Mouse (Mus musculus): ENCODE results near the gene Bicd1.
"Not testable (repeated sequence)": the region's sequence is repeated elsewhere in the genome, so short reads cannot be mapped to it uniquely, and the experiment has no call there.

Bicd1 gene
- long read RNA-seq, experiment 1, partial matches to known transcripts = 1 of 3 reads
- long read RNA-seq, experiment 1, other reads (novel, unspliced or antisense) = 2 of 3 reads
- long read RNA-seq, experiment 2, full-length matches to known transcripts = 3 of 9 reads
- long read RNA-seq, experiment 2, partial matches to known transcripts = 5 of 9 reads
- long read RNA-seq, experiment 2, other reads (novel, unspliced or antisense) = 1 of 9 reads

DNA sequence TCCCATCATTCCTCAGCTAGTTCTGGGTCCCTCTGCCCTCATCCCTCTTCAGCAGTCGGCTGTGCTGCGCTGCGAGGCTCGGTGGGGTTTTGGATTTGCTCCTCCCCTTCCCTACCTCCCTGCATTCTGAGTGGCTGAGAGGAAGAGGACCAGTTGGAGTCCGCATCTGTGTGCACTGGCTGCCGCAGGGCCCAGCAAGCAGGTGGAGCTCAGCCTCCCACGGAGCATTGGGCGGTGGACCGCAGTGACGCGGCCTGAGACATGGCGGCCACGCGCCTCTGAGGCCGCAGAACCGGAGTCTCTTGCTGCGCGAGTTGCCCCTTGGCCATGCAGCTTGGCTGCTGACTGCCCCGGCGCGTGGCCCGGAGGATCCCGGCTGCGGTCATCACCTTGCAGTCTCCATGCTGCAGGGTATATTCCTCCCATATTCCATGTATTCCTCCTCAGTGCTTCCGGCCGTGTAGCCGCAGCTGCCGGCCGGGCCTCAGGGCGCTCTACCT lies at the start of gene Bicd1:
Gene Bicd1, plus strand, starts transcription at position 54 of the 500 bp plus-strand sequence.
- intact Hi-C loops (cut with DNase I) = no loop called here

DNA sequence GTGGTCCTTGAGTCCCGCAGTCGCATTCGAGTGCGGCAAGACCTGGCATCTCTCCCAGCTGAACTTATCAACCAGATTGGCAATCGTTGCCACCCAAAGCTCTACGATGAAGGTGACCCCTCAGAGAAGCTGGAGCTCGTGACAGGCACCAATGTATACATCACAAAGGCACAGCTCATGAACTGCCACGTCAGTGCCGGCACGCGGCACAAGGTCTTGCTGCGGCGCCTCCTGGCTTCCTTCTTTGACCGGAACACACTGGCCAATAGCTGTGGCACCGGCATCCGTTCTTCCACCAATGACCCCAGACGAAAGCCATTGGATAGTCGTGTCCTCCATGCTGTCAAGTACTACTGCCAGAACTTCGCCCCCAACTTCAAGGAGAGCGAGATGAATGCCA lies 46.2 kb upstream of the Bicd1 start:
- intact Hi-C loops (cut with DNase I) = not testable (repeated sequence)

DNA sequence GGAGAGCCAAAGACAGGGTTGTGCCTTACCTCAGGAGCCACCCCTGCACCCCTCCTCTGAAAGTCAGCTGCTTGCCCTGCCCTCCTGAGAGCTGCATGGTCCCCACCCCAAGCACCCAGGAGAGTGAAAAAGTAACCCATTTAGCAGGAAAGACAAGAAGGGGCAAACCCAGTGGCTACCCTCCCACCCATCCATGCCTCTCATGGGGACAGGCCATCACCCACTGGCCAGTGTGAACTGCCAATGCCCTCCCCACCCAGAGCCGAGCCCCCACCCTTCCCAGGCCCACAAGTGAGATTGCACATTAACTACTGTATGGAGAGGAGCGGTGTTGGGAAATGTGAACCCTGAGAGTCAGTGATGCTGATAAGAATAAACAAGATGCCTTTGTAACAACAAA lies 42.7 kb upstream of the Bicd1 start:
- intact Hi-C loops (cut with DNase I) = not testable (repeated sequence)

DNA sequence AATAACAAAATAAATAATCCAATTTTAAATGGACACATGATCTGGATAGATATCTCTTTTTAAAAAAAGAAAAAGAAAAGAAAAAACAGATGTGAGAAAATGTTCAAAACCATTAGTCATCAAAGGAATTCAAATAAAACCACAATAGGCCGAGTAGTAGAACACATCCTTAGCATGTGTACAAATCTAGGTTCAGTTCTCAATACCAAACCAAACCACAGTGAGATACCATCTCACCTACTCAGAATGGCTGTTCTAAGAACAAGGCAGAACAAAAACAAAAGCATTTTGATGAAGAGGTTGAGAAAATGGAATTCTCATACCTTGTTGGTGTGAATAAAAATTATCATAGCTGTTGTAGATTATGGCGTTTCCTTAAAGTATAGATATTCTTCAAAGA lies 42.3 kb upstream of the Bicd1 start:
- intact Hi-C loops (cut with DNase I) = no loop called here

DNA sequence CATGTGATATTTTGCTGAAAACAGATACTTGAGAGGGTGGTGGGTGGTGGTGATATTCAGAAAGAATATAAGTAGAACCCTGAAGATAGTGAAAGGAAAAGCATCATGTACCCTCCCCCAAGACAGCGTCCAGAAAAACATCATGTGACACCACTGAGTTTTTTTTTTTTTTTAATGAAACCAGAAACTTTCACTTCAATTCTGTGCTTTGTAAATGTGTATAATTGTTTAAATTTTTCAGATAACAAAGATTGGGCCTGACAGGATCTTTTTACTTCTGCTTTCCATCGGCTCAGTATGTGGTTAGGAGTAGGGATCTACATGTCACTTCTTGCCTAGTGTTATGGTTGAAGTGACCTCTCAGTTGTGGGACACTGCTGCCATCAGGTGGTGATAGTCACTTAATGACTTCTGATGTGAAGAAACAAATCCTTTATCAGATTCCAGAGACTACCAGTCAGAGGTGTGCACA lies 33.7 kb upstream of the Bicd1 start:
- intact Hi-C loops (cut with DNase I) = loop anchor here (1.0 to 5.0 kb wide), 3 partner anchors 183 to 248 kb away; no protein-coding TSS in a partner anchor

DNA sequence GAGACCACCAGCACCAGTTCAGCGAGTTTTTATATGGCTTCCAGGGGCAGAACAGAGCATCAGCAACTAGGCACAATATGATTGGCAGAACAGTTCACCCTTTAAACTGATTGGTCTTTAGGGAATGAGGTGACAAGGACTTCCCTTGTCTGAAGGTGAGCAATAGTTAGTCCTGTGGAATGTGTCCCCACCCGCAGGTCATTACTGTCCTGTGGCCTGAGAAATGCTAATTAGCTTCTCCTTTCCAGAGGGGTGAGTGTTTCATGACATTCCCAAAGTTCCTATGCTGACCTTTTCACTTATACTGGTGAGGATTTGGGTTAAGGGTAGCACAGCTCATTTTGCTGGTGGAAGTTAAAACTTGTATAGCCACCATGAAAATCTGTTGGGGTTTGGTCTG lies 25.2 kb upstream of the Bicd1 start:
- intact Hi-C loops (cut with DNase I) = no loop called here

DNA sequence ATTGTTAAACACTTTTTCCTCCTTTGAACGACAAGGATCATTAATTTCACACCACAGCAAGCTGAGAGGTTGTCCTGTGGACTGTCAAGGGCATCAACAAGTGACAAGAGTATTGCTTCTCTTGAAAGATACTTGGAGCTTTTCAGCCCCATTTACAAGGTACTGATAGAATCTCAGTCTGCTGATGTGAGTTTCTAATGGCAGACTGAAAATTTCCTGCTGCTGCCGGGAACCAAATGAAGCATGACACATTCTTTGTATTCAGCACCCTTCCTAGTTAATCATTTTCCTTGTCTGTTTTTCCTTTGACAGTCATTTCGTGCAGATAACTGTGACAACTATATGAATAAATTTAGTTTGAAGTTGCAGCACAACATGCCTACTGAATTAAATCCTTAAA lies 22.3 kb upstream of the Bicd1 start:
- intact Hi-C loops (cut with DNase I) = no loop called here

DNA sequence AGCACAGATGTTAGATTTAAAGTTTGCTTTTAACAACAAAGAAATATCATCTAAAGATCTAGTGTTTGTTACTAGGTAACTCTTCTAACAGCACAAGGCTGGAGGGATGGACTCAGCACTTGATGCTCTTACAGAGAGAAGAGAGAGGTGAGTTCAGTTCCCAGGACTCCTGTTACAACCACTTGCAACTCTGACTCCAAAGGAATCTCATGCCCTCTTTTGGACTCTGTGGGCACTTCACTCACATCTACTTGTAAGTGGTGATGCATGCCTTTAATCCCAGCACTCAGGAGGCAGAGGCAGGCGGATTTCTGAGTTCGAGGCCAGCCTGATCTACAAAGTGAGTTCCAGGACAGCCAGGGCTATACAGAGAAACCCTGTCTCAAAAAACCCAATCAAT lies 19.1 kb upstream of the Bicd1 start:
- intact Hi-C loops (cut with DNase I) = not testable (repeated sequence)

DNA sequence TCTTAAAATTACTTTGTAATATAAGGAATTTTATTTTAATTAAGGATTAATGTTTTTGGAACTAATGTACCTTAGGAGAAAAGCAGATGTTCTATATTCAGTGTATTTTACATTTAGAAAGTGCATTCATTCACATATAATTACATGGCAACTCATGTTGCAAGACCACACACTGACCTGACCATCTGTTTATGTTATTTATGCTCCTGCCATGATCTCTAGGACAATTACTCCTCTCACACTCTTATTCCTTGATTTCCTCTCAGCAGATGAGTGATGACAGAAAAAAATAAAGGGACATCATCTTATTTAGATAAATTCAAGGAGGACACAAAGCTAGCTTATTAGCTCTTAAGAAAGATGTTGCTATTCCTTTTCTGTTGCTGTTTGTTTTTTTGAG lies 9.3 kb upstream of the Bicd1 start:
- intact Hi-C loops (cut with DNase I) = no loop called here

DNA sequence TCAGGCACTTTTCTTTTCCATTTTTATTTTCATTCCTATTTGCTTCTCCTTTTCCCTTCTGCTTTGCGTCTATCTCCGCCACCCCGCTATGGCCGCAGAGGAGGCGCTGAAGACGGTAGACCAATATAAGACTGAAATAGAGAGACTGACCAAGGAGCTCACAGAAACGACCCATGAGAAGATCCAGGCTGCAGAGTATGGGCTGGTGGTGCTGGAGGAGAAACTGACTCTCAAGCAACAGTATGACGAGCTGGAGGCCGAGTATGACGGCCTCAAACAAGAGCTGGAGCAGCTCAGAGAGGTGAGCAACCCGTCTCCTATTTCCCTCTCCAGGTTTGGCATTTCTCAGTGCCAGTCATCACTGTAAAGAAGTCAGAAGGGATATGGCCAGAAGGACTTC lies 655 bp downstream of the Bicd1 start:
- intact Hi-C loops (cut with DNase I) = no loop called here

DNA sequence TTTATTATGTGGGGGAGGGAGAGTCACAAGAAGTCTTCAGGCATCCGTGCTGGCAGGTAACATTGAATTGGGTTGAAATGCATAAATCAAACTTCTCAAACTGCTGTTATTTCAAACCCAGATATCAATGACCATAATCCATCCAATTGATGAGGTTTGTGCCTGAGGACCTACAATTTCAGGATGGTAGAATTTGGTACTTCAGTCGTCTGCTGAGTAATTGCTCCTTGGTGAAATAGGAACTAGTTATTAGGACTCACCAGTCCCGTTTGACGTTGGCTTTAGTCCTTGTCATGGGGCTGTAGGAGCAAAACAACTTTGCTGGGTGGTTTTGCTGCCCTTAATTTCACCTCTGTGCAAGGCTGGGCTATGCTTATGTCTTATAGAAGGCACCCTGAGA lies 1.2 kb downstream of the Bicd1 start:
- intact Hi-C loops (cut with DNase I) = no loop called here

DNA sequence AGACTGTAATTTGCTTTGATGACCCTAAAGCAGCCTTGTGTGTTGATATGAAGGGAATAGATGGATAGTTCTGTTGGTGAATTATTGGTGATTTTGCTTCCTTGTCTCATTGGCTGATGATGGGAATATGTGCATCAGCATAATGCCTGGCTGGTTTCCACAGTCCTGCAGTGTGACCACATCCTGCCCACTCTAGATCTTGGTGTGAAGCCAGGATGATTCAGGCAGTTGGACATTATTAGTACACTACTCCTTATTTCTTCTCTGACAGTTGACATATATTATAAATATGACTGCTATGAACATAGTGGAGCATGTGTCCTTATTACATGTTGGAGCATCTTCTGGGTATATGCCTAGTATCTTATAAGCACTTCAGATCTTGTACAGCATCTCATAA lies 4.6 kb downstream of the Bicd1 start:
- intact Hi-C loops (cut with DNase I) = no loop called here

DNA sequence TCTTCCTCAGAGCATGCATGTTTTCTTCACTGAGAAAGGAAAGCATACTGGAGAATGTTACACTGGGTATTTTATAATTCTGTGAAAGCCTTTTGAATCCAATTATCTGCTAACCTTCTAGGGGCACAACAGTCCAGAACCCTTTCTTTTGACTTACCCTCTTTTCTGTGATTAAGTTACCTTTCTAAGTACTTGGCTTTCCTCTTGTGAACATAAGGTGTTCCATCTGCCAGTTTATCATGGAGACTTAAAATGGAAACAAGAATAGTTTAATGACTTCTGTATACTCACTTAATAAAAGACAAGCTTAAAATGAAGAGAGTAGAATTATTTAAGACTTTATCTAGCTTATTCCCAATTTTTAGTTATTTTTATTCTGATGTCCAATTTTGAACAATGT lies 16.1 kb downstream of the Bicd1 start:
- intact Hi-C loops (cut with DNase I) = no loop called here

DNA sequence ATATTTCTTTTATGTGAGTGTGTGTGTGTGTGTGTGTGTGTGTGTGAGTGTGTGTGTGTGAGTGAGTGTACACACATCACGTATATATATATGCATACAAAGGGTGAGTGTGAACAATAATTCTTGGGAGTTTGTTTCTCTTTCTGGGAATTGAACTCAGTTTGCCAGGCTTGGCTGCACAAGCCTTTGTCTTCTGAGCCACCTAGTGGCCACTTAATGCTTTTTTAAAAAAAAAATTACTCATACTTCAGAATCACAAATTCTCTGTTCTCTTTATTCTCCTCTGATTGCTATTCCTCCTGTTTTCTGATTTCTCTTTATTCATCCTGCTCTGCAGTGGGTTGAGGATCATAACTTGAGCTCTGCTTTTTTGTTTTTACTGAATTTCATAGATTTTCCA lies 30.5 kb downstream of the Bicd1 start:
- intact Hi-C loops (cut with DNase I) = no loop called here

DNA sequence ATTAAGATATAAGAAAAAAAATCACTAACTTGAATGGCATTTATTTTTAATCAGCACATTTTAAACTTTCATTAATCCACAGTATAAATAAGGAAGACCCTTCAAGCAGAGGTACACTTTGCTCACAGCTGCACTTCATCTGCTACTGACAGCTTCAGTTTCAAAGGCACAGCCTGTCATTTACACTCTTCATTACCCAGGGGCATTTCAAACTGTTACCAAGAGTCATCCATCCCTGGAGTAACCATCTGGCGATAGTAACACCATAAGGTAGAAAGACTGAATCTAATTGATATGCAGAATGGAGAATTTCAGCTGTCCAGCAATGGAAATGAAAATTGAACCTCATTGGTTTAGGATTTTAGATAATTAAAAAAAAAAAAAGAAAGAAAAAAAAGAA lies 34.2 kb downstream of the Bicd1 start:
- intact Hi-C loops (cut with DNase I) = no loop called here

DNA sequence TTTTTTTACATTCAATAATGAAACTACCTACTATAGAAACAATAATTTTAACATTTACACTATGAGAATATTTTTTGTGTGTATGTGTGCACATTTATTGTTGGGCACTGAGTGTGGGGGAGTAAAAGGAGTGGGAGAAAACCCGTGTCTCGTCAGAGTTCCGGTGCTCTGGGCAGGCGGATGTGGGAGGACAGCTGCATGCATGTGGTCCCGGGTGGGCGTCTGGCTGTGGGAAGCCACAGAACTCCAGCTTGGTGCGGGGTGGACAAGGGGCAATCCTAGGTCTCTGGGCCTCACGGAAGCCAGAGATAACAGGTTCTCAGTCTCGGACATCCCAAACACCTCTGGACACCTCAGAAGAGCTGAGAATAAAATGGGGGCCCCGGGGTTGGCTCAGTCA lies 37.2 kb downstream of the Bicd1 start:
- intact Hi-C loops (cut with DNase I) = no loop called here

DNA sequence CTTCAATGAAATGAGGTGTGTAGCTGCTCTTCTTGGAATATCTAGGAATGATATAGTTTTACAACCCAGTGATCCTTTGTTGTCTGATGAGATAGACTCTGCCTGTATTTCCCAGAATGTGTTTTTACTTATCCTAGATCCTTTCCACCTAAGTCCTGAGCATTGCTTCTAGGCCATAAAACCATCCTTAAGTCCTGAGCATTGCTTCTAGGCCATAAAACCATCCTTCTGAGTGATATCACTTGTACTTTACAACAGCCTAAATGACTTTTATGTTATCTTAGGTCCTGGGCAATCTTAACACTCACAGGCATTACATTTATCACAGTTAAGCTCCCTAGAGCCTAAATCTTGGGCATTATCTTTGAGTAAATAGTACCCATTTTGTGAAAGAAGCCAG lies 48.6 kb downstream of the Bicd1 start:
- intact Hi-C loops (cut with DNase I) = no loop called here

DNA sequence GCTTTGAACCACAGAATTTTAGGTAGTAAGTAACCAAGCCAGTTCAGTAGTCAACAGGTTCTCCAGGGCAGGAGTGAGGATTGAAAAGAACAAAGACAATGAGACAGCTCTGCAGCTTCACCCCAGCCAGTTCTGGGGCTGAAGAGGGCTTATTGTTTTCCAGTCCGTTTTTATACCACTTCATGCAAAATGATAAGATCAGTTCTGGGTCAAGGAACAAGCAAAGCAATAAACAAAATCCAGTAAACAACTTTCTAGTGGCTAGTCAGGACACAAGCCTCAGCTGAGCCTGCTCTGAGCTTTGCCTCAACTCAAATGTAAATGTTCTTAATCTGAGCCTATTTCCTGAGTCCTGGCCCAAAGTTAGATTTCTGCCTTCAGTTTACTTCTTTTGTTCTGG lies 52.3 kb downstream of the Bicd1 start:
- intact Hi-C loops (cut with DNase I) = no loop called here

DNA sequence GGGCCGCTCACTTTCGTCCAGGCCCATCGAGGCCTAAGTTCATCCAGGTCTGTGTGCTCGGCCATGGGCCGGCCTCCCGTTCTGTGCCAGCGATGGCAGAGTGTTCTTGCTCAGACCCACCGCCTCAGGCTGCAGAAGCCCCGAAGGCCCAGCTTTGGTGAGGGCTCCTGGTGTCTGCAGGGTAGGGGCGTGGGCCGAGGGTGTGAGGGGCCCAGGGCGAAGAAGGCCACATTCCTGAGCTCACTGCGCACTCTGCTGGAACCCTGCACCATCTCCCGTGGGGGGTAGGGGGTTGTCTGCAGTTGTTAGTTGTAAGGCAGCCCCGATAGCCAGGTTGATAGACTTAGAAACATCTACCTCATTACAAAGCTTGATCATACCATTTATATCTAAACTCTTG lies 62.8 kb downstream of the Bicd1 start:
- intact Hi-C loops (cut with DNase I) = no loop called here

DNA sequence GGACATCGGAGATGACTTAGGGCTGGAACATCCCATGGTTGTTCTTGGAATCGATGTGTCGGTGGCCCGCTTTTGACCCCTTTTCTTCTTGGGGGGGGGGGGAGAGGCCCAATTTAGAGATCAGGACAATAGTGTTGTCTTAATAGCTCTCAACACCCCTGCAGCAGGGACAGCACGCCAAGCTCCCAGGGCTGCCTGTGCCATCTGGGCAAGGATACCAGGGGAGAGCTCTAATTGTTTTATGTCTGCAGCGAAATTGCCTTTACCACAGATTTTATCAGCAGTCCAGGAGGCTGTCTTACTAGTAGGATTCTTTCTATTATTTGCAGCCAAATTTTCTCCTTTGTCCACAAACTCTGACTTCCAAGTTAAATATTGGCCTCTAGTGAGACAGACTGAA lies 63.8 kb downstream of the Bicd1 start:
- intact Hi-C loops (cut with DNase I) = not testable (repeated sequence)

DNA sequence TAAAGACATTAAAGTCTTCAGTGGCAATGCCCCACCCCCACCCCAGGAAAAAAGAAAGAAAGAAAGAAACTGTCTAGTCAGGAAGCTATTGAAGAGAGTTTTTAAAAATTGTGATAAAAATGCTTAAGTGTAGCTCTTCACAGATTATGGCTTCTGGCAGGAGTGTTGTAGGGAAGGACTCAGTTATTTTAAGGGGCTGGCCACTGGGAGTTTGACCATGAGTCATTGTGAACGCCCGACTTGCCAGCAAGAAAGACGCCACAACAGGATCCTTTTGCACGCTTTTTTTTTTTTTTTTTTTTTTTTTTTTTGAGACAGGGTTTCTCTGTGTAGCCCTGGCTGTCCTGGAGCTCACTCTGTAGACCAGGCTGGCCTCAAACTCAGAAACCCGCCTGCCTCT lies 73.2 kb downstream of the Bicd1 start:
- intact Hi-C loops (cut with DNase I) = not testable (repeated sequence)

DNA sequence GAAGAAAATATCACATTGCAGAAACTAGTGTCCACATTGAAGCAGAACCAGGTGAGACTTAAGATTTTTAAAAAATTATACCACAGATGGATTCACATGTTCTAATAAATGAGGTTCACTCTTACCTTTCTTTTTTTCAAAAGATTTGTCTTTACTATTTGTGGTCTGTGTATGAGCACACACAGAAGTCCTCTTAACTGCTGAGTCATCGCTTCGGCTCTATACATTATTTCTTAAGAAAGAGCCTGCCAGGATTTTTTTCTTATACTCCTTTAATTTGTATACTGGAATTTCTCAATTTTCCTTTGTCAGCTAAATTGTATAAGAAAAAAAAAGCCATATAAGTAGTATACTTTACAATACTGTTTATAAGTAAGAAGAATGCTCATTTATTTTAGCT lies 86.0 kb downstream of the Bicd1 start:
- intact Hi-C loops (cut with DNase I) = no loop called here

DNA sequence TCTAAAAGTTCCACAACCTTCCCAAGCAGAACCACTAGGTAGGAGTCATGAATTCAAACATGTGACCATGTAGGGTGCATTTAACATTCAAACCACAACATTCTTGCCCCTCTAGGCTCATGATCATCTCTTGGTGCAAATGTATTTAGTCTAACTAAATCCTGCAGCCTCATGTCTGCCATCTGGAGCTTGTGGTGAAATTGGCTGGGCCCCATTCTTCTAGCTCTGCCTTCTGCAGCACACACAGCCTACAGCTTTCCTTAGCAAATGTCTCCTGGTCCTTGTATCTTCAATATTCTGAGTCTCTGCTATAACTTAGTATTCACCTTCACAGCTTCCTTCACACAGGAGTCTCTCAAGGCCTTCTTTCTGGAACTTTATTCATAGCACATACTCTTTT lies 87.2 kb downstream of the Bicd1 start:
- intact Hi-C loops (cut with DNase I) = no loop called here
